Mouse (Mus musculus): ENCODE measurements at regions not wholly inside any gene's neighbourhood (a gene's known extent, or its start where the extent isn't known, plus 50 kb on each side); places are given as distances from the start of the nearest gene placed in this dataset.

- no peak for DNase-seq (ENCODE audit: inconsistent age in 2 of 2, low spot score in 1 of 2)
These were observed 458.8 kb upstream of the Mon1b start for GRCm38 (mm10) chr8:113176591-113176990.

DNA sequence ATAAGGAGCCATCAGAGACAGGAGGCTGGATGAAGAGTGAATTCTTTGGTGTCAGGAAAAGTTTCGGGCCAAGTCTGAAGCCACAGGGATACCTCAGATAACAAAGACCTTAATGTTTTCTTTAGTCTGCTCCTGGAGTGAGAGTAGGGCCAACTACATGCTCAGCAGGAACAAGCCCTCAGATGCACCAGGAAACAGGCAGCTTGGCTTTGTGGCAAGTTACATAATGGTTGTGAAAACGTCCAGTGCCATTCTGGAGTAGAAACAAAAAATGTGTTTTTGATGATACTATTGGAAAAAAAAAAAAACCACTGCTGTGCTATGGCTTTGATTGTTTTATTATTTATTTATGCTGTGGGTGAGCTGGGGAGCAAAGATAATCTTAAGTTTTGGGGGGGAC is 452.2 kb upstream of the Mon1b start:
- no peak for DNase-seq (ENCODE audit: inconsistent age in 2 of 2, low spot score in 1 of 2)

GRCm38 (mm10) chr8:113190537-113190936 is 444.9 kb upstream of the Mon1b start:
- DNase-seq (ENCODE audit: inconsistent age in 2 of 2, low spot score in 1 of 2) = no peak

DNA sequence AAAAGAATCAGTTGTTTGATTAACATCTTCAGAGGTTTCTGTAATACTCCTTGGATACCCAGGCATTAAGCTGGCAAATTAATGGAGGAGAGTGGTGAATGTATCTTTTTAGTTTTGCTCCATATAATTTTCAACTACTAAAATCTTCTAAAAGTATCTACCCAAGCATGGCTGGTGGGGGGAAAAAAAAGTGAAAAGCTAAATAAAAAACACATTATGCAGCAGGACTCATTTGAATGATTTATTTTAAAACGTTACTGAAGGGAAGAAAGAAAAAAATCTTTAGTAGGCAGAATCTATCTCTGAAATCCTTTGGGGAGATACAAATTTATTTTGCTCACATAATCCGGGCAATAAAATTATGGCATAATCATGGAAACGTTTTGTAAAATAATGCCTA is 443.9 kb upstream of the Mon1b start:
- no peak for DNase-seq (ENCODE audit: inconsistent age in 2 of 2, low spot score in 1 of 2)
